Mouse (Mus musculus) lung, postnatal 10 days (tissue): Measurements from ENCODE around the gene Atad1.
A peak's percentile ranks its signal among the peaks of the same experiment; 100 is the strongest.
"Not testable (repeated sequence)": the region's sequence is repeated elsewhere in the genome, so short reads cannot be mapped to it uniquely, and the experiment has no call there.

Source experiments
- DNase-seq: peaks from one replicate; pipeline ENCODE4 v3.0.0; 2021

The Atad1 gene

GRCm38 (mm10) chr19:32739686-32740085 is at the start of gene Atad1:
Gene Atad1 (minus strand): TSS chr19:32739786.
- DNase-seq = no peak

GRCm38 (mm10) chr19:32788016-32788415 is 48.4 kb upstream of the Atad1 start:
- DNase-seq = not testable (repeated sequence)

GRCm38 (mm10) chr19:32787388-32787787 is 47.8 kb upstream of the Atad1 start:
- not testable (repeated sequence) for DNase-seq

- no peak for DNase-seq
Measured at GRCm38 (mm10) chr19:32781305-32782071, 41.9 kb upstream of the Atad1 start.

- no peak for DNase-seq
Measured at GRCm38 (mm10) chr19:32779131-32779530, 39.5 kb upstream of the Atad1 start.

GRCm38 (mm10) chr19:32778411-32778810 is 38.8 kb upstream of the Atad1 start:
- DNase-seq = no peak

- DNase-seq = no peak
Measured at GRCm38 (mm10) chr19:32762493-32762892, 22.9 kb upstream of the Atad1 start.

- no peak for DNase-seq
Measured at GRCm38 (mm10) chr19:32761162-32761561, 21.6 kb upstream of the Atad1 start.

- no peak for DNase-seq
Measured at GRCm38 (mm10) chr19:32760499-32760898, 20.9 kb upstream of the Atad1 start.

GRCm38 (mm10) chr19:32759357-32760024 is 19.9 kb upstream of the Atad1 start:
- DNase-seq = no peak

GRCm38 (mm10) chr19:32758793-32759161 is 19.2 kb upstream of the Atad1 start:
- DNase-seq = no peak

- DNase-seq = peak; percentile 54
Measured at GRCm38 (mm10) chr19:32757831-32758792, 18.5 kb upstream of the Atad1 start.

- DNase-seq = peak; percentile 98
Measured at GRCm38 (mm10) chr19:32756900-32757725, 17.5 kb upstream of the Atad1 start, which contains the start of gene Pten. Gene Pten (plus strand): TSS chr19:32757497.

- no peak for DNase-seq
Measured at GRCm38 (mm10) chr19:32756636-32756899, 17.0 kb upstream of the Atad1 start.

- peak; percentile 98 for DNase-seq
Measured at GRCm38 (mm10) chr19:32755792-32756635, 16.4 kb upstream of the Atad1 start.

- DNase-seq = no peak
Measured at GRCm38 (mm10) chr19:32755104-32755791, 15.7 kb upstream of the Atad1 start.

- DNase-seq = no peak
Measured at GRCm38 (mm10) chr19:32754188-32755000, 14.8 kb upstream of the Atad1 start.

GRCm38 (mm10) chr19:32753386-32753785 is 13.8 kb upstream of the Atad1 start:
- no peak for DNase-seq

- DNase-seq = no peak
Measured at GRCm38 (mm10) chr19:32752357-32752756, 12.8 kb upstream of the Atad1 start.

- DNase-seq = peak; percentile 63
Measured at GRCm38 (mm10) chr19:32749425-32749824, 9.8 kb upstream of the Atad1 start.
